Comparison of ENCODE assay signal across 8 mouse cellular contexts in the genomic region with DNA sequence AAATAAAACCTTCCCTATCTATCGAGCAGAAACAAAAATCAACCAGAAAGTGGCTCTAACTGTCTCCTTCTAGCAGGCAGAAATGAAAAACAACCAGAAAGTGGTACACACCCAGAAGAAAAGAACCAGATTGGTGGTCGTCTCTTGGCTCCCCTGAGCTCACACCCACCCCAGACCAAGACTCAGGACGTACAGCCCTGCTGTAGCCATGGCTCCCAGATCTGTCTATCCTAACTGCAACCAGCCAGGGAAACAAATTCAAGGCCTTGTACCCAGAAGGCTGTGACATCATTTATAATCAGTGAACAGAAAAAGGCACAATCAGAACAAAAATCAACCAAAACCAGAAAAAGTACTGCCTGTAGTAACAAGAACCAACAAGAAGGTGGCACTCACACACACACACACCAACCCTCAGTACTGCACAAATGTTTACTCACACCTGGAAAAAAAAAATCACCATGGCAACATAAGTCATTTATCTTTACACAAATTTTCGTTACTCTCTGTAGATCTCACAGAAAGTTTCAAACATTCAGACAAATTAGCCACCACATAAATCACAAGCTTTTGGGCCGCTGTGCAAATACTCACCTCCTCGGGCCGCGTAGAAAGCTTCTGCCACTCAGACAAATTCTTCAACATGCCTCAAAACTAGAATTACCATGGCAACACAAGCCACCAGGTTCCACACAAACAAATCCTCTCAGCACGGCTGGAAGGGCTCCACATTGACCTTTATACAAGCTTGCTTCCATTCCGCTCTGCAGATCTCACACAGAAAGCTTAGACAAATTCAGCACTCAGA.
A peak's percentile ranks its signal among the peaks of the same experiment; 100 is the strongest.
DNase-seq lines count a peak whose midpoint lies in the region; ATAC-seq and TF ChIP-seq lines count a peak whose summit lies in the region.

No protein-coding gene starts in this region.

- no peaks in the 10 kb centered on the region for H3K27me3 ChIP-seq in hindbrain, embryonic 10.5 days (ENCODE audit: insufficient read depth, poor library complexity, severe bottlenecking)

- peak; percentile 62 for TF ChIP-seq CTCF in left cerebral cortex, adult 2 months (IDR thresholded peaks at IDR 0.05)

- no peaks in the 10 kb centered on the region for H3K36me3 ChIP-seq in hindbrain, embryonic 10.5 days

- H3K9me3 ChIP-seq in hindbrain, embryonic 10.5 days, result no peaks in the 10 kb centered on the region

- DNase-seq in left cerebral cortex, adult 2 months (ENCODE audit: extremely low spot score in 1 of 2, low spot score in 2 of 2), result no peak
- DNase-seq in left cerebral cortex, adult 8-10 months (ENCODE audit: low spot score in 2 of 2), result no peak
- peak; percentile 60 for DNase-seq in brain, adult 2 months (ENCODE audit: low read depth, low spot score)
- peak; percentile 28 for DNase-seq in hindbrain, embryonic 10.5 days (ENCODE audit: low spot score)
- peak; percentile 2 for DNase-seq in lung, postnatal 25 days (ENCODE audit: low spot score)
- DNase-seq in heart, adult 8-10 months (ENCODE audit: low spot score), result no peak

- WGBS in hindbrain, embryonic 10.5 days, result 59% methylated on average over 10 of the region's 10 CpGs

- peaks cover 11% of the 10 kb centered on the region; the same call in 1 of the 2 replicates for H3K4me1 ChIP-seq in hindbrain, embryonic 10.5 days (replicated peaks)

- H3K4me3 ChIP-seq in left cerebral cortex, adult 2 months, result no peak overlapping the region
- H3K4me3 ChIP-seq in hindbrain, embryonic 10.5 days, result no peak overlapping the region

- H3K27ac ChIP-seq in left cerebral cortex, adult 2 months, result no peak overlapping the region
- 0 out of 2 replicates have a peak overlapping the region, but pooled peaks have one; percentile 47 for H3K27ac ChIP-seq in hindbrain, embryonic 10.5 days

- ATAC-seq in activated CD4-positive, CD25-positive, alpha-beta regulatory T cell, adult 4 months, result no peak
- no peak for ATAC-seq in erythroblast, adult 5-6 weeks (replicated peaks; ENCODE audit: low FRiP score, poor library complexity, severe bottlenecking)

- intact Hi-C loops in left cerebral cortex, adult 2 months (cut with DNase I), result loop anchor here (5.0 kb wide), 1 partner anchor 516 kb away; no protein-coding TSS in a partner anchor

Comparison
In these comparisons a context has a peak if more than half of its experiments do, and no peak if none do; other contexts are left out.
1. DNase-seq: peak in brain, adult 2 months (single experiment), hindbrain, embryonic 10.5 days (single experiment) and lung, postnatal 25 days (single experiment); none in left cerebral cortex, adult 2 months (0 of 2), left cerebral cortex, adult 8-10 months (0 of 2) and heart, adult 8-10 months (single experiment).